Mouse (Mus musculus): ENCODE results near the gene Mosmo.

Mosmo gene

GRCm38 (mm10) chr7:120677001-120677643 lies at the start of gene Mosmo:
TSS of gene Mosmo (plus strand) at chr7:120677618.
- DNase-seq = peak; percentile 73 to 76

- DNase-seq = no peak
Measured at GRCm38 (mm10) chr7:120632518-120632917, 44.9 kb upstream of the Mosmo start.

GRCm38 (mm10) chr7:120634301-120634700 lies 43.1 kb upstream of the Mosmo start:
- no peak for DNase-seq

GRCm38 (mm10) chr7:120634711-120635361 lies 42.6 kb upstream of the Mosmo start, which contains the start of gene Uqcrc2:
TSS of gene Uqcrc2 (plus strand) at chr7:120635176.
- DNase-seq = peak; percentile 87 to 88

GRCm38 (mm10) chr7:120635362-120635781 lies 42.0 kb upstream of the Mosmo start:
- no peak for DNase-seq

GRCm38 (mm10) chr7:120635821-120636220 lies 41.6 kb upstream of the Mosmo start:
- no peak for DNase-seq

- DNase-seq = no peak
Measured at GRCm38 (mm10) chr7:120643217-120643616, 34.2 kb upstream of the Mosmo start.

GRCm38 (mm10) chr7:120647849-120648248 lies 29.6 kb upstream of the Mosmo start:
- no peak for DNase-seq

GRCm38 (mm10) chr7:120662079-120662478 lies 15.3 kb upstream of the Mosmo start:
- no peak for DNase-seq

- peak; percentile 73 to 75 for DNase-seq
Measured at GRCm38 (mm10) chr7:120670153-120670875, 7.1 kb upstream of the Mosmo start, which contains the start of gene Pdzd9. TSS of gene Pdzd9 (minus strand) at chr7:120670343.

GRCm38 (mm10) chr7:120671271-120671670 lies 6.1 kb upstream of the Mosmo start:
- DNase-seq = no peak

- DNase-seq = peak; percentile 45 to 50
Measured at GRCm38 (mm10) chr7:120677764-120678531, 530 bp downstream of the Mosmo start.

GRCm38 (mm10) chr7:120679023-120679422 lies 1.6 kb downstream of the Mosmo start:
- DNase-seq = no peak

GRCm38 (mm10) chr7:120682002-120682401 lies 4.6 kb downstream of the Mosmo start:
- DNase-seq = no peak

GRCm38 (mm10) chr7:120684731-120685161 lies 7.3 kb downstream of the Mosmo start:
- DNase-seq = no peak

- no peak for DNase-seq
Measured at GRCm38 (mm10) chr7:120685227-120685626, 7.8 kb downstream of the Mosmo start.

- no peak for DNase-seq
Measured at GRCm38 (mm10) chr7:120690634-120691033, 13.2 kb downstream of the Mosmo start.

GRCm38 (mm10) chr7:120693831-120694375 lies 16.5 kb downstream of the Mosmo start:
- no peak for DNase-seq

GRCm38 (mm10) chr7:120695196-120695595 lies 17.8 kb downstream of the Mosmo start:
- DNase-seq = no peak

GRCm38 (mm10) chr7:120695641-120696040 lies 18.2 kb downstream of the Mosmo start:
- no peak for DNase-seq

- DNase-seq = no peak
Measured at GRCm38 (mm10) chr7:120696331-120696730, 18.9 kb downstream of the Mosmo start.

- no peak for DNase-seq
Measured at GRCm38 (mm10) chr7:120699586-120699985, 22.2 kb downstream of the Mosmo start.
